Mouse (Mus musculus): ENCODE measurements around the gene Fadd.

Fadd gene

DNA sequence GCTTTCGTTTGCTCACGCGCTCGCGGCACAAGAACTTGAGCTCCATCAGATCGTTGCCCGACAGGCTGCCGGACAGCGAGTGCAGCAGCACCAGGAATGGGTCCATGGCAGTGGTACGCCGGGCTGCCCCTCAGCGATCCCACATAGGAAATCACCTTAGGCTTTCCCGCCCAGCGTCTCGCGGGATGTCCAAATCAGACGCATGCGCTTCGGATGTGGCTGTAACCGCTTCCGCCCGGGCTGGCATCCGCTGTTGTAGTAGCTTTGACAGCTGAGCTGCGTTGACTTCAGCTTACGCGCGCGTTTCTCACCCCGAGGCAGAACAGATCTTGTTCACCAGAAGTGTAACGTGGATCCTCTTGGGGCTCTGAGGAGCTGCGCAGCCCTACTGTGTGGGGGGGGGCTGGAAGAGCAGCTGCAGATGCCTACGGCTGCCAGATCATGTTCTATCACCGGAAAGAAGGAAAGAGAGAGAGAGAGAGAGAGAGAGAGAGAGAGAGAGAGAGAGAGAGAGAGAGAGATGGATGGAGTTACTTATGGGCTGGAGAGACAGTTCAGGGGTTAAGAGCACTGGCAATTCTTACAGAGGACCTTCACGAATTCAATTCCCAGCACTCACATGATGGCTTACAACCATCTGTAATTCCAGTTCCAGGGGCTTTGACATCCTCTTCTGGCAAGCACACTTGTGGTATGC is at the start of gene Fadd:
Gene Fadd, minus strand, starts transcription at position 180 of the 697 bp plus-strand sequence.
- in situ Hi-C loops (cut with MboI, MseI): loop anchor here (5.0 to 10.0 kb wide), 2 partner anchors 192 to 315 kb away; partner anchors contain the start of gene Fgf15 (in 1 of the 2)

GRCm38 (mm10) chr7:144630622-144631021 is 48.4 kb upstream of the Fadd start:
- in situ Hi-C loops (cut with MboI, MseI): no loop called here

- in situ Hi-C loops (cut with MboI, MseI): no loop called here
These were observed 46.2 kb upstream of the Fadd start for GRCm38 (mm10) chr7:144628334-144628915.

DNA sequence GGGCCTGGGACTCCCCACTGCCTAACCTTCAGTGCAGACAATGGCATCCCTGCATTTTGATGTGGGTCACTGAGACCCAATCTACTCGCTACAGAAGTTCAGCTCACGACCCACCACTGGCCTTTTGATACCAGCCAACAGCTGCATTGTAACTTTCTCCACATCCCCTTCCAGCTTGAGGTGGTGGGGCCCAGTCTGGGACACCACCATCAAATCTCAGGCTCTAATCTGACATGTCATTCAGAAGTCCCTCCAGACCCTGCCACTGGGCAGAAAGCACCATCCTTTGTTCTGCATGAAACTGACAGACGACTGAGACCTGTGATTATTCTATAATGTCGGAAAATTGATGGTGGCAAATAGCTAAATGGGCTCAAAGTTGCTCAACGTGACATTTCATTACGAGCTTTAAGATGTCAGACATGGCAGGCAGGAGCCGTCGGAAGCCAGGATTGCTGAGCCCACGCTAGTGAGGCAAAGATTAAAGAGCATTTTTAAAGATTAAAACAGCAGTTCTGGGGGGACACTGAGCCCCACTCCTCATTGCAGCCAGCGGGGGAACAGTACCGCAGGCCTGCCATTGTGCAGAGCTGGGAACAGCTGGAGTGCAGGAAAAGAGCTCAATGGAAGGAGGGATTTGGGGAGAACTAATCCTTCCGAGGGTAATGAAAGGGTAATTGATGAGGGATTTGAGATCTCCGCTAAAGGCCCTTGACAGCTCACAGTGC is 45.5 kb upstream of the Fadd start:
- in situ Hi-C loops (cut with MboI, MseI): no loop called here

DNA sequence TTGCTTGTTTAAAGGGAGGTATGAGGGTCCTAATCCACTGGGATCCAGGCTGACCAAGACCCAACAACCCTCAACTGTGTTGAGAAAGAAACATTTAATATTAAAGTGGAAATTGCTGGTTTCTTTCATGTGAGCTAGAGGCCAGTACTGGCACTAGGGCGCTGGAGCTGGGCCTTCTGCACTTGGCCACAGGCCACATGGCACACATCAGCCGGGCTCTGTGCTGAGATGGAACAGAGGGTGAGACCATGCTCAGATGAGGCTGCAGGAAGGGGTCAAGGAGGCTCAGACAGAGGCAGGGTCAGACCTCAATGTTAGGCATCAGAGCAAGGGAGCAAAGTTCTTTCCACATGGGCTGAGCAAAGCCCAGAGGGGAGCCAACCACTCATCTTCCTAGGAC is 43.8 kb upstream of the Fadd start:
- in situ Hi-C loops (cut with MboI, MseI): no loop called here

DNA sequence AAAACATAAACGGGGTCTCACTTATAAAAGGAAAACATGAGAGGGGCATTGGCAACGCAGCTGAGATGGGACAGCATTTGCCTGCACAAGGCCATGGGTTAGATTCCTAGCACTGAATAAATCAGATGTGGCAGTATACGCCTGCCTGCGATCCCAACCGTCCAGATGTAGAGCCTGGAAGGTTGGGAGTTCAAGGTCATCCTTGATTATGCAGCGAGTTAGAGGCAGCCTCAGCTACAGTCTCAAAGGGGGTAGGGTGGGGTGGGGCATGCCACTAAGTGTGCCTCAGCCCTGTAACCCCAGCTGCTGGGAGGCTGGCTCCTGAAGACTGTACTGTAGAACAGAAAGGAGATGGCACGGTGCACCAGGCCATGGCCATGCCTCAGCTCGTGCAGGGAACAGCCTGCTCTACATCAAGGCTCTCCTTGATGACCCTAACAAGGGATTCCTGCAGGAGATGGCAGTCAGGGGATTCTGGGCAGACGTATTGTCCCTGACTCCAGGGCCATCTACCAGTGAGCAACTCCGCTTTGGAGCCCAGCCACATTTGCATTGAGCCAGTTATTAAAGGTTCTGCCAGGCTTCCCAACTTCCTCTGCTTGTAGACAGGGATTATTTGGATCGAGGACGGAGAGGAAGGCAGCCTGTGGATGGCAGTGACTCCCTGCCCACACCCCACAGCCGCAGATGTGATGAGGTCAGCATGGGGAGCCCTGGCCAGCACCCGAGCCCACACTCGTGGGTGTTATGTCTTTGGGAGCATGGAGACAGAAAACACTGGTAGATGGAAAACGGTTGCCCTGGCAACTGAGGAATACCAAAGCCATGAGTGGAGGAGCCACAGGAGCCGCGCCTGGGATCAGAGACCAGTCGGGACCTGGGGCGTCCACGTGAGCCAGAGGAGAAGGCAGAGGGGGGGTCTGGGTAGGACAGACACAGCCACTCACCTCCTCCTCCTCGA is 38.7 kb upstream of the Fadd start:
- in situ Hi-C loops (cut with MboI, MseI): no loop called here

DNA sequence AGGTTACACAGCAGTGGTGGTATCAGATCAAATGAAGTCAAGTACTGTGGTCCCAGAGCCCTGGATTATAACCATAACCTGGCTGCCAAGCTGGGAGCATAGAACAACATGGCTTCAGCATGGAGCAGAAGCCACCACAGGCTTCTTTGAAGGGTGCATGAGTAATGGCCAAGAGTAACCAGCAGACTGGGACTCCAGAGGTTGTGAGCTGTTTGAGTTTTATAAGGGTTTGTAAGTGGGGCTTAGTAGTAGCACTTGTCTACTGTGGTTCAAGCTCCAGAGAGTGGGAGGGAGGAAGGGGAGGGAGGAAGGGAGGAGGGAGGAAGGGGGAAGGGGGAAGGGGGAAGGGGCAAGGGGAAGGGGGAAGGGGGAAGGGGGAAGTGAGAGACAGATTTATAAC is 38.1 kb upstream of the Fadd start:
- in situ Hi-C loops (cut with MboI, MseI): no loop called here

DNA sequence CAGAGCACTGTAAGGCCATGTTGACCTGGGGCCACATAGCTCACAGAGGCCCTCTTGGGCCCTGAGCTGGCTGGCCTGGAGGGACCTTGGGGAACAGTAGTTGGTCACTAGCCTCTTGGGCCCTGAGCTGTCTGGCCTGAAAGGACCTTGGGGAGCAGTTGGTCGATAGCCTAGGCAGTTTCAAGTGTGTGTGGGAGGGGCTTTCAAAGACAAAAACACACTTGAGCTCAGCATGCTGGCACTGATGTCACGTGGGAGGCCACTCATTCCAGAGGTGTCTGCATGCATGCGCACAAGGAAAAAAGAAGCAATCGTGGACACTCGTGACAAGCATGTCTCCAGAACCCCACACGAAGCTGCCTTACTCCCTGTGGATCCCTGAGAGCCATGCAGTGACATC is 33.1 kb upstream of the Fadd start:
- in situ Hi-C loops (cut with MboI, MseI): no loop called here

- in situ Hi-C loops (cut with MboI, MseI): no loop called here
These were observed 30.6 kb upstream of the Fadd start for GRCm38 (mm10) chr7:144612829-144613228.

DNA sequence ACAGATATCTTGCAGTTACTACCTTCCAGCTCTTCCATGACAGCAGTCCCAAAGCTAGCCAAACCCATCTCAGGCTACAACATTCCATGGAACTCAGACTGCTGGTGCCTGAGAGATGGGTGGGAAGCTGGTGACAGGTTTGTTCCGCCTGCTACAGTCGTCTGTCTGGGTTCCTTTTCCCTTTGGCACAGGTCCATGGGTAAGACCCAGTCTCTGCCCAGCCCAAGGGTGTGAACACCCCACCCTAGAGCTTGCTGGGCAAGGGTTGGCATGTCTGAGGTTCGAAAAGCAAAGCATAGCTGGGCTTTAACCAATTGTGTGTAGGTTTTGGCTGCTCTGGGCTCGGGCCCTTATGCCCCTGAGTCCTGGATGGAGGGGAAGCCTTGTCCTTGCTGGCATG is 30.1 kb upstream of the Fadd start:
- in situ Hi-C loops (cut with MboI, MseI): no loop called here

DNA sequence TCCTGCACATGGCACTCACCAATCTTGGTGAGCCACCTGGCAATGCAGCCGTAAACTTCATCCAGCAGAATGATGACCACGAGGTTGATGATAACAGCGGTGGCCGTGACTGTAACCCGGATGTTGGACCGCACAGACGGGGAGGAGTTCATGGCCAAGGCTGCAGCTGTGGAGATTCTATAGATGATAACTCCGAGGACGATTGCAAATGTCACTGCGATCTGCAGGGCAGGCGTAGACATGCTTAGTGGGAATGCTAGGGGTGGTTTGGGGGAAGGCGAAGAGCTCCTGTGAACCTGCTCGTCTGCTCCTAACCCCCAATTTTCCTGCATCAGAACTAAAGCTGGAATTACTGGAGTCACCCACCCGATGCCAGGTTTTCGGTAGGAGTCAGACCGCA is 29.3 kb upstream of the Fadd start:
- in situ Hi-C loops (cut with MboI, MseI): no loop called here

- in situ Hi-C loops (cut with MboI, MseI): no loop called here
These were observed 27.3 kb upstream of the Fadd start for GRCm38 (mm10) chr7:144609568-144609967.

DNA sequence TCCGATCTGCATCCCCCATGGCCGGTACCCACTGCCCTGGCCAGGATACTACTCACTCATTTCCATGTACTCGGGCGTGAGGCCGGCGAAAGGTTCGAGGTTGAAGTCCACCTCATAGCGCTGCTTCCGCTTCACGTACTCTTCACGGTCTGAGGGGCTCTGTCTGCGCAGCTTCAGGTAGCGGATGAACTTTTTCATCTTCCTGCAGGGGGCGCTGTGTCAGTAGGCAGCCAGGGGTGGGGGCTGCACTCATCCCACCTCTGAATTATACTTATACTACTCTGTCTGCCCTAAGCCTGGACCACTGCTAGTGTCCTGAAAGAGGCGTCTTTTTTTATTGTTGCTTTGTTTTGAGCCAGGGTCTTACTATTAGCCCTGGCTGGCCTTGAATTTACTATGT is 25.6 kb upstream of the Fadd start:
- in situ Hi-C loops (cut with MboI, MseI): no loop called here

- in situ Hi-C loops (cut with MboI, MseI): no loop called here
These were observed 22.5 kb upstream of the Fadd start for GRCm38 (mm10) chr7:144604735-144605134.

GRCm38 (mm10) chr7:144604291-144604690 is 22.0 kb upstream of the Fadd start:
- in situ Hi-C loops (cut with MboI, MseI): no loop called here

DNA sequence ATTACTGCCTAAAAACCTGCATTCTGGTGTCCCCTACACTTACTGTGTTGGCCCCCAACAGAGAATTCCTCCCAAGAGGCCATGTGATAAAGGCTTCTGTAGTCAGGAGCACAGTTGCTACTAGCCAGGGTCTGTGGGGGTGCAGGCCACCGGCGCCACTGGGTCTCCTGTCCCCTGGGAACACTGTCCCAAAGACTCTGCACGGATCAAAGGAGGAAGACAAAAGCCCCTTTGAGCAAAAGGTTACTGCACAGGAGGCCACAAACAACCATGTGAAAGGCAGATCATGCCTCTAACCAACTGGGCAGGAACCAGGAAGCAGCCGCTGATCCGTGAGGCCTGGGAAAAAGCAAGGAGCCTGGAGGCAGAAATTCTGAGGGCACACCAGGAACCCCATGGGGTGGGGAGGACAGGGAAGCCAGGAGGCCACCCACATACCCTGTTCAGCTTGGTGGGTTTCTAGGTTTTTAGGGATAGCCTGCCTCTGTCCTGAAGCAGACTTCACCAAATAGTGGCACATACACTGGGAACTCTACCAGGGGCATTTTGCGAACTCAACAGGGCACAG is 18.2 kb upstream of the Fadd start:
- in situ Hi-C loops (cut with MboI, MseI): no loop called here

GRCm38 (mm10) chr7:144589508-144589907 is 7.2 kb upstream of the Fadd start:
- in situ Hi-C loops (cut with MboI, MseI): loop anchor here in 1 of 2 experiments (10.0 kb wide), 1 partner anchor 185 kb away; no protein-coding TSS in a partner anchor

DNA sequence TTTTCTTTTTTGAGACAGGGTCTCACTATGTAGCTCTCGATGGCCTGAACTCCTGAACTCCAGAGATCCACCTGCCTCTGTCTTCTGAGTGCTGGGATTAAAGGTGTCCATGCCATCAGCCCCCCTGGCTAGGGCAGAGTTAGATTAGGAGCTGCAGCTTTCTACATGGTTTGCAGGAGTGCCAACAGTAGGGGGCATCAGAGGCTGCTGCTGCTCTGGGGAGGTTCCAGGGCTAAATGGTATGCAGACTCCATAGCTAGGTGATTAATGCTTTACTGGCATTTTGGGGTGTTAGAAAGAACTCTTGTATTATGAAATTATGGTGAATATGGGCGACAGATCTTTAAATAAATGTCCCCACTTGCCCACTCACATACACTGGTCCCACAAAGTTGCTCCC is 5.0 kb upstream of the Fadd start:
- in situ Hi-C loops (cut with MboI, MseI): loop anchor here in 1 of 2 experiments (10.0 kb wide), 1 partner anchor 188 kb away; no protein-coding TSS in a partner anchor

DNA sequence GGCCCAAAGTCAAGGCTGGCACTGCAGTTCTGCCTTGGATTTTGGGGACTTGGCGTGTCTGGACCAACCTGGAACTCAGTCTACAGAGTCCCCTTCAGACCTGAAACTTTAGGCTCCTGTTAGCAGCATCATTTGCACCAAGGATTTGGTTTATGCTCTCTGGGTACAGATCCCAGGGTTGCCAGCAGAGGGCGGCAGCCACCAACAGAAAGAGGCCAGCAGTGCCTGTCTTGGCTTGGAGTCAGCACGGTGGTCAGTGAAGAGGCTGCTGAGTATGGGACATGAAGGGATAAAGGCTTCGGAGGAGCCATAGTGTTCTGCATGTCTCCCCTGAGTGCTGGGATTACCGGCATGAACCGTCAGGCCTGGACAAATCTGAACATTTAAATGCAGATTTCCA is 3.4 kb upstream of the Fadd start:
- in situ Hi-C loops (cut with MboI, MseI): loop anchor here in 1 of 2 experiments (10.0 kb wide), 1 partner anchor 189 kb away; no protein-coding TSS in a partner anchor

DNA sequence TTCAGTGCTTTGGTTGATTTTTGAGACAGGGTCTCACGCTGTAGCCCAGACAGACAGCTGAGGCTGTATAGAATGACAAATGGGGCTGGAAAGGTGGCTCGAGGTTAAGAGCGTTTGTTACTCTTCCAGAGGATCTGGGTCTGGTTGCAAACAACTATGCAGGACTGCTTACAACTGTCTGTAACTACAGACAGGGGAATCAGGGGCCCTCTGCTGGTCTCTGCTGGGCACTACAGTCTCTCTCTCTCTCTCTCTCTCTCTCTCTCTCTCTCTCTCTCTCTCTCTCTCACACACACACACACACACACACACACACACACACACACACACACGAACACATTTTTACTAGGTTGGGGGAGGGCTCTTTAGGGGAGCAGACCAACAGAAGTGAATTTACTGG is 1.4 kb upstream of the Fadd start:
- in situ Hi-C loops (cut with MboI, MseI): loop anchor here (5.0 to 10.0 kb wide), 2 partner anchors 191 to 314 kb away; partner anchors contain the start of gene Fgf15 (in 1 of the 2)
